Mouse (Mus musculus) forebrain, embryonic 14.5 days (tissue): ENCODE data around the gene Megf8. TPM values are rescaled to one million over a fixed set of nuclear protein-coding genes. Genes with fewer than 3 reads are reported as not detected.

Experiments
- ATAC-seq: fragments of 200-750 bp; cut with Nextera tagmentation; 2 replicates; pipeline ENCODE4 v1.8.0; 2017; ENCODE audit warnings: mild to moderate bottlenecking, moderate library complexity
- DNase-seq: peaks from one replicate; pipeline ENCODE4 v3.0.0-alpha.2; 2015; ENCODE audit warnings: low spot score
- H3K27ac ChIP-seq: fragments of 300-500 bp; sonication (generic); 2 replicates; pipeline ENCODE4 v1.5.1; 2014; ENCODE audit warnings: low read depth, mild to moderate bottlenecking, control low read depth, low read length, moderate library complexity
- H3K27me3 ChIP-seq: fragments of 300-500 bp; sonication (generic); replicated peaks from 2 replicates; pipeline ENCODE4 v1.6.1; 2014; ENCODE audit warnings: low read length, control low read depth, mixed read lengths; ENCODE audit not compliant: control insufficient read depth, insufficient read depth
- H3K36me3 ChIP-seq: fragments of 300-500 bp; sonication (generic); 2 replicates; pipeline ENCODE4 v1.6.1; 2014; ENCODE audit warnings: low read length, control low read depth; ENCODE audit not compliant: control insufficient read depth, insufficient read depth
- H3K4me1 ChIP-seq: fragments of 300-500 bp; sonication (generic); 2 replicates; pipeline ENCODE4 v1.6.1; 2014; ENCODE audit warnings: antibody characterized with exemption, low read length, control low read depth; ENCODE audit not compliant: control insufficient read depth, insufficient read depth
- H3K4me2 ChIP-seq: fragments of 300-500 bp; sonication (generic); 2 replicates; pipeline ENCODE4 v1.6.1; 2014; ENCODE audit warnings: mild to moderate bottlenecking, control low read depth, low read length
- H3K4me3 ChIP-seq: fragments of 300-500 bp; sonication (generic); 2 replicates; pipeline ENCODE4 v1.5.1; 2014; ENCODE audit warnings: low read depth, low read length, control low read depth
- H3K9ac ChIP-seq: fragments of 300-500 bp; sonication (generic); 2 replicates; pipeline ENCODE4 v1.6.1; 2014; ENCODE audit warnings: mild to moderate bottlenecking, low read length, control low read depth, moderate library complexity
- H3K9me3 ChIP-seq: fragments of 300-500 bp; sonication (generic); replicated peaks from 2 replicates; pipeline ENCODE4 v1.6.1; 2016; ENCODE audit warnings: low read length, control low read depth, mixed read lengths; ENCODE audit not compliant: control insufficient read depth
- WGBS: fragments of 180-500 bp; shearing (Covaris S2); extraction: QIAGEN DNeasy Blood & Tissue Kit; methylation state at CpG from one replicate; pipeline ENCODE4 v1.1.7; 2014; 5-methylcytosine and 5-hydroxymethylcytosine counted together
- polyA plus RNA-seq: library from polyadenylated mRNA; unstranded; fragments of >200 nt; fragmentation: Nextera tagmentation; extraction: Ambion mirVana; gene quantifications from 2 replicates; pipeline ENCODE4 v1.2.1, GENCODE M21; 2014

The Megf8 gene
- polyA plus RNA-seq, 1 experiment from 2014 or later = 13.3 TPM

GRCm38 (mm10) chr7:25367632-25368293 lies 50.8 kb downstream of the Megf8 start:
- Histone ChIP-seq H3K4me3 (no peak overlapping the region), H3K36me3 (peaks cover 17% of the 10 kb centered on the region), H3K27me3 (peaks cover 22% of the 10 kb centered on the region), H3K9me3 (no peaks in the 10 kb centered on the region), H3K4me2 (no peak overlapping the region), H3K27ac (no peak overlapping the region), H3K4me1 (peaks cover 11% of the 10 kb centered on the region), H3K9ac (no peak overlapping the region)
- 3% methylated on average over 33 of the region's 33 CpGs for WGBS
- DNase-seq = no peak
- no peak for ATAC-seq

GRCm38 (mm10) chr7:25368333-25368732 lies 51.4 kb downstream of the Megf8 start:
- Histone ChIP-seq H3K9me3 (no peaks in the 10 kb centered on the region), H3K27me3 (peaks cover 22% of the 10 kb centered on the region), H3K36me3 (peaks cover 12% of the 10 kb centered on the region), H3K4me2 (no peak overlapping the region), H3K4me1 (peaks cover 11% of the 10 kb centered on the region), H3K27ac (no peak overlapping the region), H3K9ac (no peak overlapping the region), H3K4me3 (no peak overlapping the region)
- DNase-seq (no peak), ATAC-seq (no peak)
- 21% methylated on average over 12 of the region's 12 CpGs for WGBS

GRCm38 (mm10) chr7:25369058-25369749 lies 52.2 kb downstream of the Megf8 start, which contains the start of gene Cnfn:
Gene Cnfn, minus strand, starts transcription at chr7:25369724.
- Histone ChIP-seq H3K9ac (no peak within 1 kb of the TSS), H3K36me3 (peaks cover 4% of the 10 kb centered on the region), H3K27me3 (peaks cover 22% of the 10 kb centered on the region), H3K4me3 (no peak within 1 kb of the TSS), H3K4me1 (peaks cover 11% of the 10 kb centered on the region), H3K27ac (no peak within 1 kb of the TSS), H3K4me2 (no peak within 1 kb of the TSS), H3K9me3 (no peaks in the 10 kb centered on the region)
- WGBS = 56% methylated on average over 12 of the region's 12 CpGs
- DNase-seq = no peak
- ATAC-seq = no peak

- Histone ChIP-seq H3K27me3 (peaks cover 19% of the 10 kb centered on the region), H3K4me1 (no peaks in the 10 kb centered on the region), H3K9me3 (no peaks in the 10 kb centered on the region), H3K36me3 (no peaks in the 10 kb centered on the region), H3K4me2 (no peak overlapping the region), H3K4me3 (no peak overlapping the region), H3K9ac (no peak overlapping the region), H3K27ac (no peak overlapping the region)
- ATAC-seq (no peak), DNase-seq (no peak)
- 91% methylated on average over 5 of the region's 5 CpGs for WGBS
Measured at GRCm38 (mm10) chr7:25372441-25372840, 55.5 kb downstream of the Megf8 start.

GRCm38 (mm10) chr7:25376556-25376955 lies 59.6 kb downstream of the Megf8 start:
- Histone ChIP-seq H3K4me2 (peak overlapping the region; percentile 42), H3K4me3 (peak overlapping the region; percentile 23), H3K27ac (no peak overlapping the region), H3K9ac (no peak overlapping the region), H3K9me3 (no peaks in the 10 kb centered on the region), H3K36me3 (peaks cover 13% of the 10 kb centered on the region; the same call in 1 of the 2 replicates), H3K27me3 (0 out of 2 replicates have a peak, but pooled peaks cover 4% of the 10 kb centered on the region), H3K4me1 (no peaks in the 10 kb centered on the region; the same call in 1 of the 2 replicates)
- peak; percentile 61 for ATAC-seq
- peak; percentile 73 for DNase-seq
- 5% methylated on average over 17 of the region's 17 CpGs for WGBS

- Histone ChIP-seq H3K27me3 (0 out of 2 replicates have a peak, but pooled peaks cover 4% of the 10 kb centered on the region), H3K36me3 (peaks cover 20% of the 10 kb centered on the region), H3K9me3 (no peaks in the 10 kb centered on the region), H3K4me3 (peak overlapping the region; percentile 23), H3K4me2 (peak overlapping the region; percentile 42), H3K4me1 (no peaks in the 10 kb centered on the region; the same call in 1 of the 2 replicates), H3K9ac (no peak overlapping the region), H3K27ac (no peak overlapping the region)
- 49% methylated on average over 8 of the region's 8 CpGs for WGBS
- no peak for ATAC-seq
- DNase-seq = peak; percentile 28
Measured at GRCm38 (mm10) chr7:25377100-25377700, 60.2 kb downstream of the Megf8 start.

- H3K9ac ChIP-seq = no peak overlapping the region
- WGBS = 85% methylated on average over 13 of the region's 13 CpGs
- no peak overlapping the region for H3K4me3 ChIP-seq
- peaks cover 31% of the 10 kb centered on the region for H3K36me3 ChIP-seq
- H3K4me2 ChIP-seq = no peak overlapping the region
- no peaks in the 10 kb centered on the region; the same call in 1 of the 2 replicates for H3K4me1 ChIP-seq
- 0 out of 2 replicates have a peak, but pooled peaks cover 4% of the 10 kb centered on the region for H3K27me3 ChIP-seq
- no peak for ATAC-seq
- H3K27ac ChIP-seq = no peak overlapping the region
- no peak for DNase-seq
- no peaks in the 10 kb centered on the region for H3K9me3 ChIP-seq
Measured at GRCm38 (mm10) chr7:25378181-25379100, 61.5 kb downstream of the Megf8 start.
